Mouse (Mus musculus) CH12.LX (cell line): ENCODE measurements around the gene Msh3. TPM values are rescaled to one million over a fixed set of nuclear protein-coding genes. Genes with fewer than 3 reads are reported as not detected.

Experiments
- DNase-seq: peaks from one replicate; pipeline ENCODE4 v3.0.0-alpha.2; 2013; ENCODE audit errors: extremely low read depth
- H3K27ac ChIP-seq: 2 replicates; pipeline ENCODE4 v1.5.1; 2012; ENCODE audit warnings: low read depth, mild to moderate bottlenecking, control low read depth, moderate library complexity; ENCODE audit not compliant: insufficient read depth
- H3K27me3 ChIP-seq: replicated peaks from 2 replicates; pipeline ENCODE3; 2012; ENCODE audit warnings: inconsistent platforms
- H3K36me3 ChIP-seq, 2 experiments: replicated peaks in 1 of 2; 2 replicates each; pipeline versions ENCODE3 to v1.6.1; 2012; ENCODE audit warnings: inconsistent platforms in 1 of 2, low read length in 1 of 2, mild to moderate bottlenecking in 1 of 2, mixed read lengths in 1 of 2, moderate library complexity in 1 of 2; ENCODE audit not compliant: control insufficient read depth in 1 of 2, insufficient read depth in 1 of 2
- H3K4me1 ChIP-seq, 2 experiments: 2 replicates each; pipeline ENCODE4 v1.6.1; 2012; ENCODE audit warnings: inconsistent platforms in 1 of 2, moderate library complexity in 1 of 2; ENCODE audit not compliant: insufficient read depth in 2 of 2, control insufficient read depth in 1 of 2
- H3K4me2 ChIP-seq: 2 replicates; pipeline ENCODE4 v1.6.1; 2012; ENCODE audit warnings: low read depth, mild to moderate bottlenecking, control low read depth; ENCODE audit not compliant: poor library complexity, insufficient read depth, severe bottlenecking
- H3K4me3 ChIP-seq, 3 experiments: fragments of 150-350 bp in 1 of 3; sonication (generic) in 1 of 3; replicated peaks in 1 of 3; 2 replicates each; pipeline versions ENCODE3 to v1.5.1; 2011 to 2012; ENCODE audit warnings: low read depth in 2 of 3, low read length in 2 of 3, mild to moderate bottlenecking in 2 of 3, moderate library complexity in 2 of 3, control low read depth in 1 of 3, improper control_type of control experiment in 1 of 3, inconsistent platforms in 1 of 3, mixed read lengths in 1 of 3; ENCODE audit not compliant: poor library complexity in 1 of 3
- H3K79me2 ChIP-seq: replicated peaks from 2 replicates; pipeline ENCODE4 v1.6.1; 2012; ENCODE audit warnings: mild to moderate bottlenecking, moderate library complexity; ENCODE audit not compliant: control insufficient read depth, poor library complexity, insufficient read depth, severe bottlenecking; ENCODE audit errors: extremely low read depth
- H3K9ac ChIP-seq: 2 replicates; pipeline ENCODE4 v1.6.1; 2012; ENCODE audit warnings: low read depth, mild to moderate bottlenecking, control low read depth, moderate library complexity; ENCODE audit not compliant: insufficient read depth
- H3K9me3 ChIP-seq: replicated peaks from 2 replicates; pipeline ENCODE3; 2012; ENCODE audit warnings: low read length, inconsistent platforms, mixed read lengths
- E2F4 ChIP-seq: IDR thresholded peaks from 2 replicates; pipeline ENCODE4 v1.6.1; 2011; ENCODE audit warnings: low read depth, low read length, improper control_type of control experiment; ENCODE audit not compliant: insufficient replicate concordance
- ETS1 ChIP-seq: conservative IDR thresholded peaks from 2 replicates; pipeline ENCODE4 v1.6.1; 2012; ENCODE audit warnings: low read depth, mild to moderate bottlenecking, inconsistent platforms, low read length, improper control_type of control experiment, moderate library complexity
- MAX ChIP-seq: IDR thresholded peaks from 2 replicates; pipeline ENCODE4 v1.6.1; 2011; ENCODE audit warnings: low read length, improper control_type of control experiment
- NELFE ChIP-seq: IDR thresholded peaks from 2 replicates; pipeline ENCODE4 v1.6.1; 2011; ENCODE audit warnings: low read depth, low read length, improper control_type of control experiment
- NRF1 ChIP-seq: IDR thresholded peaks from 2 replicates; pipeline ENCODE4 v1.6.1; 2014; ENCODE audit warnings: low read depth, mild to moderate bottlenecking, inconsistent platforms, low read length, improper control_type of control experiment, moderate library complexity
- PAX5 ChIP-seq: IDR thresholded peaks from 2 replicates; pipeline ENCODE4 v1.6.1; 2012; ENCODE audit warnings: low read length, inconsistent platforms, mixed read lengths
- POLR2AphosphoS2 ChIP-seq: IDR thresholded peaks from 2 replicates; pipeline ENCODE4 v1.6.1; 2011; ENCODE audit warnings: low read depth, low read length, improper control_type of control experiment
- SIN3A ChIP-seq: IDR thresholded peaks from 2 replicates; pipeline ENCODE4 v1.6.1; 2012; ENCODE audit warnings: low read length, improper control_type of control experiment, inconsistent platforms
- TCF12 ChIP-seq: IDR thresholded peaks from 2 replicates; pipeline ENCODE4 v1.6.1; 2014; ENCODE audit warnings: low read depth, mild to moderate bottlenecking, inconsistent platforms, low read length, improper control_type of control experiment
- UBTF ChIP-seq: IDR thresholded peaks from 2 replicates; pipeline ENCODE4 v1.6.1; 2012; ENCODE audit warnings: low read depth, mild to moderate bottlenecking, inconsistent platforms, low read length, improper control_type of control experiment, moderate library complexity
- USF2 ChIP-seq: conservative IDR thresholded peaks from 2 replicates; pipeline ENCODE4 v1.6.1; 2011; ENCODE audit warnings: low read depth, low read length, improper control_type of control experiment
- ZNF384 ChIP-seq: IDR thresholded peaks from 2 replicates; pipeline ENCODE4 v1.6.1; 2012; ENCODE audit warnings: low read depth, low read length, improper control_type of control experiment, inconsistent platforms
- dilution Hi-C: fragments of 300-500 bp; cut with MboI; formaldehyde crosslinking; loops from 2 replicates; pipeline ENCODE4 v1.14.3; 2020; ENCODE audit warnings: low sequenced_read_pairs; ENCODE audit not compliant: extremely low pct_unique_long_range_greater_than_20kb, extremely low pct_ligation_motif_present
- in situ Hi-C: fragments of 300-500 bp; cut with MboI; formaldehyde crosslinking; loops from 3 replicates; pipeline ENCODE4 v1.14.3; 2019; ENCODE audit warnings: low sequenced_read_pairs, low pct_ligation_motif_present, low pct_unique_long_range_greater_than_20kb, mixed read lengths
- polyA plus RNA-seq: library from polyadenylated mRNA; unstranded; fragments of >175 nt; gene quantifications from 2 replicates; pipeline ENCODE4 v1.2.1, GENCODE M21; 2012; ENCODE audit warnings: low read depth; ENCODE audit not compliant: insufficient read length
- total RNA-seq, 2 experiments: library from RNA; depleted of rRNA; stranded (reverse); fragments of 300-350 nt in 1 of 2; fragments of >200 nt in 1 of 2; gene quantifications; 2 replicates each; pipeline ENCODE4 v1.2.3; 2012 to 2014

Gene Msh3
- total and polyA plus RNA-seq, 3 experiments: 13.7 to 27.0 (median 18.3) TPM

- peak; percentile 75 for TF ChIP-seq MAX
These were observed at the start of gene Msh3, which contains the start of gene Dhfr (continued) for GRCm38 (mm10) chr13:92354456-92355271.

DNA sequence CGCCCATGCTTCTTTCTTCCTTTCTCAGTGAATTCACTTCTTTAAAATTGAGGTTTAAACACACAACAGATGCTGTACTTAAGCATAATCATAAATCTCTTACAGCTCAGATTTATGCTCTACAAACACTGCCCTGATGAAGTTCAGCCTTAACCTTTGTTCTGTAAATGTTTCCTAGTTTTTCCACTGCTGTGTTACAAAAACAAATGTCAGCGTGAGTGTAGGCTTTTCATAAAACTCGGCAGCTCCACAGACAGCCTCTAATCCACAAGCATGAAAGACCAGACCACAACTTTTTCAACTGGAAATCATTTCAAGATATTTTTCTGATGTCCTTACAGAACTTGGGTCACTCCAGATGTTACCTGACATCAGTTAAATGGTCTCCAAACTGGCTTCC, 48.7 kb upstream of the Msh3 start:
- DNase-seq: no peak
- peaks cover 1% of the 10 kb centered on the region for H3K27me3 ChIP-seq
- H3K27ac ChIP-seq: no peak overlapping the region
- no peaks in the 10 kb centered on the region for H3K79me2 ChIP-seq
- TF ChIP-seq UBTF (no peak), USF2 (no peak), ZNF384 (no peak)
- TF ChIP-seq, all 38 proteins: peak for 0
- no peak overlapping the region for H3K9ac ChIP-seq
- H3K4me2 ChIP-seq: no peak overlapping the region
- dilution Hi-C loops: no loop called here
- in situ Hi-C loops: no loop called here
- H3K9me3 ChIP-seq: no peaks in the 10 kb centered on the region
- H3K4me1 ChIP-seq: peaks cover 0 to 2% of the 10 kb centered on the region in 2 experiments; a peak in 1 of 4 replicates
- no peaks in the 10 kb centered on the region for H3K36me3 ChIP-seq
- H3K4me3 ChIP-seq: no peak overlapping the region

DNA sequence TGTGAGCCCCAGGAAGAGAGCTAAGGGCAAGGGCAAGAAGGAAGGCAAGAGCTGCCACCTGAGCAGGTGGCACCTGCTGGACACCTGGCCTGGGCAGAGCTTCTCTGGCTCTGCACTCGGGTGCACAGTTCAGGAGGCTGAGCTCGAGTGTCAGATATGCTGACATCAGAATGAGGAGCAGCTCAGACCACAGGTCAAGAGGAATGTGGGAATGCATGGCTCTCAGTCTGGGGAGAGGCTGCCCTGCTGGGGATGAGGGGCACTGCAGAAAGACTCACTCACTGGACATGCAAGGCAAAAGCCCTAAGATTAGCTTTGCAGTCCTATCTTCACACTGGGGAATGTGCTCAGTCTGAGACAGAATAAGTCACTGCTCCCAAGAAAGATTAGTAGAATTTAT, 47.3 kb upstream of the Msh3 start:
- Histone ChIP-seq H3K9me3 (no peaks in the 10 kb centered on the region), H3K27me3 (peaks cover 1% of the 10 kb centered on the region), H3K36me3 (no peaks in the 10 kb centered on the region), H3K4me2 (no peak overlapping the region), H3K27ac (no peak overlapping the region), H3K9ac (no peak overlapping the region), H3K4me1 (peaks cover 0 to 2% of the 10 kb centered on the region in 2 experiments; a peak in 1 of 4 replicates), H3K4me3 (no peak overlapping the region), H3K79me2 (no peaks in the 10 kb centered on the region)
- no peak for DNase-seq
- TF ChIP-seq TCF12 (no peak), SIN3A (no peak), E2F4 (no peak), USF2 (no peak), UBTF (no peak), ETS1 (no peak), NELFE (no peak), POLR2AphosphoS2 (no peak), NRF1 (no peak), PAX5 (no peak)
- dilution Hi-C loops: no loop called here
- in situ Hi-C loops: no loop called here
